Mouse (Mus musculus): ENCODE results near the gene Large1.
"Not testable (repeated sequence)": the region's sequence is repeated elsewhere in the genome, so short reads cannot be mapped to it uniquely, and the experiment has no call there.

The Large1 gene

DNA sequence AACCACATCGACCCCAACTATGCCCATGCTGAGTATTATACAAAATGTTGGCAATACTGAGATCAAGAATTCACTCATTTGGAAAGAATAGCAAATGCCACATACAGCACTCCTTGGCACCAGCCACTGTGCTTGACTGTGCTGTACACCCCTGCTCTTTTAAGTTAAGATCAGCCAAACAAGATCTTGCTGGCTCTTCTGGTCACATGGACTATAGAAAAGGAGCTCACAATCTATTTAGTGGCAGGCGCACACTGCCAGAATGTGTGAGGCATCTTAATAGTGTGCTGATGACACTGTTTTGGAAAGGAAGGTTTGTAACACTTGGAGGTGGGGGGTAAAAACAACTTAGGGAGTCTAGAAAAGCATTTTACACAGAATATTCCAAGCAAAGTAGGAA lies 337.0 kb downstream of the Large1 start:
- no peak for DNase-seq (ENCODE audit: low spot score in 2 of 2)

DNA sequence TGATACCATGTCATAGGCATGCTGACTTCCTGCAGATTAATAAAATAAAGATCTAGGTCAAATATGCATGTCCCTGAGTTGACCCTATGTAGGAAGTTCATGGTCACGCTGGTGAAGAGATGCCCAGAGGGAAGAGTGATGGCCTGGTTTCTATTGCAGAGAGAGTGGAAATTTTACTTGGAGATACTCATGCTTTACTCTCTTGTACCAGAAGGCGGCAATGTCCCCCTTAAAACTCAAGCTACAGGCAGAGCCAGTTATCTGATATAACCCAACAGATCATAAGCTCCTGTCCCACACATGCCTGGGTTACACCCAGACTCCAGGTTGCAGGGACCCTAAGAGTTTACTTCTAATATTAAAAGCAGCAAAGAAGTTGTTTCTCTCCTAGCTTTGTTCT lies 345.9 kb downstream of the Large1 start:
- DNase-seq (ENCODE audit: low spot score in 2 of 2): no peak

DNA sequence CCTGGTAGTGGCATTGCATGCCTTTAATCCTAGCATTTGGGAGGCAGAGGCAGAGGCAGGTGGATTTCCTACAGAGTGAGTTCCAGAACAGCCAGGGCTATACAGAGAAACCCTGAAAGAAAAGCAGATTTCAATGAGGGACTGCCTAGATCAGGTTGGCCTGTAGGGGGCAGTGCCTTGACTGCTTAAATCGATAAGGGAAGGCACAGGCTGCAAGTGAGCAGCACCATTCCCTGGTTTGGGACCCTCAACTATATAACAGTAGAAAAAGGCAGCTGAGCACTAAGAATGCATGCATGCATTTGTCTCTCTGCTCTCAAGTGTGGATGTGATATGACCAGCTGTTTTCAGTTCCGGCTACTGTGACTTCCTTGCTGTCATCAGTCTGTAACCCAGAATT lies 349.5 kb downstream of the Large1 start:
- no peak for DNase-seq (ENCODE audit: low spot score in 2 of 2)

DNA sequence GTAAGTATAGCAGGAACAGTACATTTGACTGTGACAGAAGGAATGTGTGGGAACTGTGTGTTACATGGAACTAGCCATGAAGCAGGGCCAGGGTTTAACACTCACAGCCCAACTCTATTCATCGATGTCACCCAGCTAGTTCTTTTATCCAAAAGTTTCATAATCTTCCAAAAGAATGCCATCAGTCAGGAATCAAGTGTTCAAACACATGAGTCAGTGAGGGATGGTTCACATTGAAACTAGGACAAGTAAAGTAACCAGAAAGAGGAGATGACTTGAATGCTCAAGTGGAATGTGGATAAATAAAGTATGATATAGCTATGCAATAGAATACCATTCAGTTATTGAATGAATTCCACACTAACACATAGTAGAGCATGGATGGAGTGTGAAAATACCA lies 359.5 kb downstream of the Large1 start:
- DNase-seq (ENCODE audit: low spot score in 2 of 2): no peak

DNA sequence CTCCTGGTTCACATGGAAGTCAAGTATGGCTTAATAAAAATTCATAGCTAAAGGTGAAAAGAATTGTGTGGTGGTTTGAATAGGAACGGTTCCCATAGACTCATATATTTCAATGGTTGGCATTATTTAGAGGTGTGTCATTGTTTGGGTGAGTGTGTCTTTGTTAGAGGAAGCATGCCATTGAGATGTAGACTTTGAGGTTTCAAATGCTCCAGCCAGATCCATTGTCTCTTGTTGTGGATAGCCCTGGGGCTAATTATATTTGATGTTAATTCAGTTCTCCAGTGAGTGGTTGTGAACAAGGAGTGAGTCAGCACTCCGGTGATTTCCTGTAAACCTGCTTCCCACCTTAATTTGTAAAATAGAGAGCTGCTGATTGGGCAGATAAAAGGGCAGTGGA lies 362.9 kb downstream of the Large1 start:
- no peak for DNase-seq (ENCODE audit: low spot score in 2 of 2)

DNA sequence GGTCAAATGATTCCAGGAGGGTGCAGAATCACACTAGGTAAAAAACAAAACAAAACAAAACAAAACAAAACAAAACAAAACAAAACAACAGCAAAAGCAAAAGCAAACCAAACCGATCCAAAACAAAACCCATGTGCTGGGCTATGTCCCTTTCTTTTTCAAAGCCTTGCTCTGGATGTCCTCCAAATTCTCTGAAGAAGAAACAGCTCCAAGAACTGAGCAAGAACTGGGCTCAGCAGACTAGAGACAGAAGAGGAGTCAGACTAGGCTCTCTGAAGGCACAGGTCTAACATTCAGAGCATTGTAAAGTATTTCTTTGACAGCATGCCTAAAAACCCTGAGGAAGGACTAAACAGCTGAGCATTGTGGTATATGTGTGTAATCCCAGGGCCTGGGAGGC lies 370.5 kb downstream of the Large1 start:
- DNase-seq (ENCODE audit: low spot score in 2 of 2): no peak

DNA sequence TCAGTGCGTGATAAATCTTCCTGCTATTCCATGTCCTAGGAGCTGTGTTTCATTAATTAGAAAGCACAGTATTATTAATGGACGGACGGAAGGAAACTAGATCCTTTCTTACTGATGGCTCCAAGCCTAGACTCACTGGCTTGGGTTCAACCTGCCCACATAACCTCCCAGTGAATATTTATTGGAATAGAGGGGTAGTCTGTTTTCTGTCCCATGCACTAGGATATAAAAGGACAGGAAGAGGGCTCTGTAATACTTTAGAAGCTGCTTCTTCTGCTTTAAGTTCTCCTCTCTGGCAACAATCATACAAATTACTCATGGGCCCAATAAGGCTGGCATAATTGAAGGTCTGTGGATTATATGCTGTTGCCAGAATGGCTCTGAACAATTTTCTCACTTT lies 398.3 kb downstream of the Large1 start:
- DNase-seq (ENCODE audit: low spot score in 2 of 2): no peak

DNA sequence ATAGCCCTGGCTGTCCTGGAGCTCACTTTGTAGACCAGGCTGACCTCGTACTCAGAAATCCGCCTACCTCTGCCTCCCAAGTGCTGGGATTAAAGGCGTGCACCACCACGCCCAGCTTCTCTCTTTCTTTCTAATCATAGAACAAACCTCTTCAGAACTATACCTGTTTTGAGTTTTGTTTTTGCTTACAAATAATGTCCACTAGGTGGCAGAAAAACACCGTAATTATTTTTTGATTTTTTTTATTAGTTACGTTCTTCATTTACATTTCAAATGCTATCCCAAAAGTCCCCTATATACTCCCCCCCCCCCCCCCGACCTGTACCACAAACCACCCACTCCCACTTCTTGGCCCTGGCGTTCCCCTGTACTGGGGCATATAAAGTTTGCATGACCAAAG lies 411.9 kb downstream of the Large1 start:
- not testable (repeated sequence) for DNase-seq (ENCODE audit: low spot score in 2 of 2)

DNA sequence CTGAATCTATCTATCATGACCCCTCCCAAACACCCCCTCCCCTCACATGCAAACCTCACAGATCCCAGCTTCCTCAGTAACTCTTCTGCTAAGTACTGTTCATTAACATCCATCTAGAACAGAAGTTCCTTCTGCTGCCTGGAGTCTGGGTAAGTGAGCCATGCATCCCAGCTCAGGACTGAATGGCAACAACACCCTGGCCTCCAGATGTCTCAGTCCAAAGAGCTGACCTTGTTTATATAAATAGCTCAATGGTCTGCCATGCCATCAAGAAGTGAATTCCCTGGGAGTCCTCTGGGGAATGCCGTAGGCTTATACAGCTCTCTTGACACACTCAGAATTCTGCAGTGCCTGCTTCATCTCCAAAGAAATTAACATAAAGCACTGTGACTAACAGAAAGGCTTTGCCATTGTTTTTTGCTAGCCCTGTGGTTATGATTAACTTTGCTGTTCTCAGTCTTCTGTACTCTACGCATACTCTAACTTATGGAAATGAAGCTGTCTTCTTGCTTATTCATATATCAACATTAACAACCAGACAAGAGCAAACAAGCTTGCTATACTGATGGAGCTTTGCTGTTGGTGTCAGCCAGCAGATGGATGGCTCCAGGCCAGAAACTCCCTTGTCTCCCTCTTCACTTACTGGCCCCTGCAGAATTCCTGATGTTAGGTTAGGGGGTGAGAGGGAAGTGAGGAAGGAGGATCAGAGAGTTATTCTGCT lies 434.0 kb downstream of the Large1 start:
- DNase-seq (ENCODE audit: low spot score in 2 of 2): no peak

DNA sequence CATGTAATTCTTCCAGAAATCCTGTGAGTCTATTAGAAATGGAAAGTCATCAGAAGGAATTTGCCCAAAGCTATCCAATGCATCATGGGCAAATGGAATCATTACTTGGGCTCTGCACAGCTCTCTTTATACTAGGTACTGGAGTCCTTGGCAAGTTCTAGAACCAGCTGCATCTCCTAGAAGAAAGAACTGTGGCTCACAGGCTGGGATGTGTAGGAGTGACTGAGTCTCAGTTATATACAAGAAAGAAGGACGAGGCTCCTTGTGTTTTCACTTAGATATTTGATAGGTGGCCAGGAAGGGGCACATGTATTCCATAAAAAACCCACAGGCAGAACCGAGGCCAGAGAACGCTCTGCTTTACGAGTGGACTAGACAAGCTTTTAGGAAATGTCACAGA lies 447.8 kb downstream of the Large1 start:
- no peak for DNase-seq (ENCODE audit: low spot score in 2 of 2)

DNA sequence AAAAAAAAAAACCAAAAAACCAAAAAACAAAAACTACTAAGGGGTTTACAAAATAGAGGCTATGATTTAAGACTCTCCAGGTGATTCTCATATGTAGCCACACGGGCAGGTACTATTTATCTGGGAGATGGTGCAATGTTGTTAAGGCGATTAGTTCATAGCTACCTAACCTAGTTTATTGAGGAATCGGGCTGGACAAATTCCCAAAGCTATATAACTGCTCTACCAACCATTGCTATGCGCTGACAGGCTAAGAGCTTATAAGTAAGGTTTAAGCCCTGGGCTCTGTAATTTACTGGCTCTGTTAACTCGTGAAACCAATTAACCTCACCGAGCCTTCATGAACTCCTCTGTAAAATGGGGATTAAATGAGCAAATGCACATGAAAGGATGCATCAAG lies 451.7 kb downstream of the Large1 start:
- no peak for DNase-seq (ENCODE audit: low spot score in 2 of 2)

DNA sequence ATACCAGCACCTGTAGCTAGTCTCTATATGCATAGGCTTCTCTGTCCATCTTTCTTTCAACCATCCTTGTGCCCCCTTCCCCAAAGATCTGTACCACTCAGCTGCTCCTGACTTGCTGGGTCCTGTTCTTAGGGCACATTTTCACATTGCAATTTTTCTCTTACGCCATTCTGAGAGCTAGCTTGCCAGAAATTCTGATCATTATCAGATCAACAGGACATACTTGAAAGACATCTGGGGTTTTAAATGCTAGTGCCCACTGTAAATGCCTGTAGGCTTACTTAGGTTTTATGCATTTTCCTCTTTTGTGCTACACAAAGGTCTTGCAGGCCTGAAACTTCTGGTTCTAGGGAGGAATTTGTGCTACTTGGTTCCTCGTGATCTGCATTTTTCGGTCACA lies 454.0 kb downstream of the Large1 start:
- no peak for DNase-seq (ENCODE audit: low spot score in 2 of 2)

DNA sequence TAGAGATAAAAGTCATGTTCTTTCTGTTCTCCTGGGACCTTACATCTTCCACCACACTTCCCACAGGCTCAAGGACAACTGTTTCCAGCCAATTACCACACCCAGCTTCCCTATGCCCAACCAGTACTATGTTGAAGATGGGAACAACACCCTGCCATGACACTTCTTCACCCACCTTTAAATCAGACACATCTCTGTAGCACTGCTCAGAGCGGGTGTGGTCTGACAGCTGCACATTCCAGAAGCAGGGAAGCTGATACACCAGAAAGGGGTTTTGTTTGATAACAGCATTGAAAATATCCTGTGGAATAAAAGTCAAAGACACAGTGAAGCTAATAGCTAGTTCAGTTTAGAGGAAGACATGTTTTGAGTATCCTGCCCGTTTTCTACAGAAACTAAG lies 470.3 kb downstream of the Large1 start:
- no peak for DNase-seq (ENCODE audit: low spot score in 2 of 2)

DNA sequence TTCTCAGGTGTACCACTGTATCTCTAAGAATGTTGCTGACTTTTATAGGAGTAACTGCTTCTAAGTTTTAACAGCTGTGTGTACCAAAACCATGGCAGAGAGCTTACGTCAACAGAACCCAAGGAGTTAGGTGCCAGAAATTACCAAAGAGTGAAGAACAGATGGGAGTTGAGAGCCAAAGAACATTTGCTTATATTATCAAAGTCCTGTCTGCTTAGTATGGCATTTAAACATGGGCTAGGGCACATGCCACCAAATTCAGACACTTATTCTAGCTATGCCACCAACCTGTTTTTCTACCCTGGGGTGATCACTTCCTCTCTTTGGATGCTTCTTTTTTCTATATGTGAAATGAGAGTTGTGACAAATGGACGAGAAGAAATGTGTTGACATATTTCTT lies 479.9 kb downstream of the Large1 start:
- no peak for DNase-seq (ENCODE audit: low spot score in 2 of 2)

DNA sequence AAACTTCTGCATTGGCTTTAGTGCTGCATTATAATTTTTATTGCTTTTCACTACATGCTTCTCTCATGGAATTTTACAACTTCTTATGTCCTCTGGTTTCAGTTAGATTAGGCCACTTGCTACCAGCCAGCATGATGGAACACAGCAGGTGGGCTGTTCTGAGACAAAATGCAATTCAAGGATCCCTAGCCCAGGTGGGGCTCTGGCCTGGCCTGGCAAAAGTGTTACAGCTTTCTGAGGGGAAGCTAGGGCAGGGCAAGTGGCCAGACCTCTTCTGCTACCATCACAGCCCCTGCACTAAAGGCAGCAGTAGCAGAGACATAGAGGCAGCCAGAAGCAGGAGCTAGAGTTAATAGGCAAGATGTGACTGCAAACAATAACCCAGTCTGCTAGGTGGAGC lies 506.5 kb downstream of the Large1 start:
- no peak for DNase-seq (ENCODE audit: low spot score in 2 of 2)

DNA sequence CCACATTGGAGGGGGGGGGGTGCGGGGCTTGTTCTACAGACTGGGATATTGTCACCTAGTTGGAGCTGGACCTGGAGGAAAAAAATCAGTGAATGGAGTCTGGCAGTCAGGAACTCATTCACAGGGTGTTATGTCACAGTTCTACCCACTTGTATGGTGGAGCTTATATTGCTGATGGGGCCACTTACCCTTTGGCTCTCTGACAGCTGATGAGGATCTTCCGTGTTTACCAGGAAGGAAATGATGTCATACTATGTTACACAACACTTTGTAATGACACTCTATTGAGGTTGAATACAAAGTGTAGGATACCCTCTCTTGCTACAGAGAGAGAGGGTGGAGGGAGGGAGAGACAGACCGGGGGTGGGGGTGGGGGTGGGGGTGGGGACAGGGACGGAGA lies 517.5 kb downstream of the Large1 start:
- DNase-seq (ENCODE audit: low spot score in 2 of 2): no peak

DNA sequence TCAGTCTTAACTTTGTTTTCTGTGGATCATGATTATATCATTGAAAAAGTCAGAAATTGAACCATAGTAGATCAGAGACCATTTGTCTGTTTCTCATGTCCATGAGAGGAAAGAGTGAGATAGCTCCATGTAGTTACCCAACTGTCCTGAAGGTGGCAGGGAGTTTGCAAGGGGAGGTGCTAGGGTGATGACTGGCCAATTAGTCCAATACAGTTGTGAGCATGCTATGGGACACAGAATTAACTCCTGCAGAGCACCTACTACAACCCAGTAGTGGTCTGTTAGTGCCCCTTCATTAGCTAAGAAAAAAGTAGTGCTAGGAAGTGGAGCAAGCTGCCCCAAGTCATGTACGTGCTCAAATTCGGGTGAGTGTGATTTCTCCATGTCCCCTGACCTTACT lies 520.2 kb downstream of the Large1 start:
- DNase-seq (ENCODE audit: low spot score in 2 of 2): no peak

DNA sequence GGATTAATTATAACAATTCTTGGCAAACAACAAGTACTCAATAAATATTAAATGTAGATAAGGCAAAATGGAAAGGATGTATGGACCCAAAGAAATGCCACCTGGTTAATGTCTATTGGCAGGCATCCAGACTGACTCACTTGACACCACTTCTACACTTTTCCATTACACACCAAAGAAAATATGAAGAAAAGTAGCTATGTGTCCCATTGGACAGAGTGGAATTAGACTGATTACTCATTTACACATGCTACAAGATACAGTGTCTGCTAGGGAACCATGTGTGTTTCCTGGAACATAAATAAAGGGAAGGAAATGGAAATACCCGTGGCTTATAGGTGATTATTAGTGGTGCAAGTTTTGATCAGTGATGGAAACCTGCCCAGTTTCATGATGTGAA lies 521.0 kb downstream of the Large1 start:
- no peak for DNase-seq (ENCODE audit: low spot score in 2 of 2)

DNA sequence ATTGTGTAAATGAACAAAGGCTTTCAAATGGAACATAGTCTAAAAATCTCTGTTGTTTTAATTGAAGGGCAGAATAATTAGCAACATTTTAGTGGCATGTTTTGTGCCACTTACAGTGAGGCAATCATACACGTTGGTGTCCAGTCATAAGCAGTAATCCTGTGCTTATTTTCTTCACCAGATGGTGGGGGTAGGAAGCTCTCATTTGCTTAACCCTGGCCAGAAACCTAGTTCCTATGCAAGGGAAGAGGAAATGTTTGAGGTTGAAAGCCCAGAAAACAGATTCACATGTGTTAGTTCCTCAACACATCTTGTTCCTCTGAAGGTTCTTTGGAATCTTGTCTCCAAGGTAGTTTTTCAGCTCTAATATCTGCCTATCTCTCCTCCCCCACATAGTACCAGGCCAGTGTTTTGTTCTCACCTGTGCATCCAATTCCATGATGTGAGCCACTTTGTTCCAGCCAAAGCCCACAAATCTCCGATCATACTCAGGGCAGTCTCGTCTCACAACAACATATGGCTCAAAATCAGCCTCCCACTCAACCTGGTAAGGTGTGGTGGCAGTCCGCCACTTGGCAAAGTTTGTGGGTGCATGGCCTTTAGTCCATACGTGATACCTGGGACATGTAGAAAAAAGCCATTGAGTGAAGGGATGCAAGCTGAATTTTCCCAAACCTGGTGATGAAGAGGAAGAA lies 535.5 kb downstream of the Large1 start:
- DNase-seq (ENCODE audit: low spot score in 2 of 2): no peak

DNA sequence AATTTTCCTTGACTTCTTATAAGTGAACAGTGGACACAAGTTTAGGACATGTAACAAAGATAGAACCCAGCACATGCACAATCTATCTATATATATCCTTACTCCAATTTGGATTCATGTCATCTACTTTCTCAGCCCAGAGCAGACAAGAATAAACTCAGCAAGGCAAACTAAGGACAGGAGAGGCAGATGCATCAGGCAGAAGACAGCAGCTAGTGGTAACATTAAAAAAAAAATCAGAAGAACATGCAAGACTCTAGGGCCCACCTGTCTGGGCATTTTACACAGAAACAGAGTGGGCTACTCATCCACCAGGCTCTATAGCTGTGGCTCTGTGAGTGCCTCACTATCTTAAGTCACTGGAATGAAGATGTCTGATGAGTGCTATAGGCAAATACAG lies 536.7 kb downstream of the Large1 start:
- DNase-seq (ENCODE audit: low spot score in 2 of 2): no peak

DNA sequence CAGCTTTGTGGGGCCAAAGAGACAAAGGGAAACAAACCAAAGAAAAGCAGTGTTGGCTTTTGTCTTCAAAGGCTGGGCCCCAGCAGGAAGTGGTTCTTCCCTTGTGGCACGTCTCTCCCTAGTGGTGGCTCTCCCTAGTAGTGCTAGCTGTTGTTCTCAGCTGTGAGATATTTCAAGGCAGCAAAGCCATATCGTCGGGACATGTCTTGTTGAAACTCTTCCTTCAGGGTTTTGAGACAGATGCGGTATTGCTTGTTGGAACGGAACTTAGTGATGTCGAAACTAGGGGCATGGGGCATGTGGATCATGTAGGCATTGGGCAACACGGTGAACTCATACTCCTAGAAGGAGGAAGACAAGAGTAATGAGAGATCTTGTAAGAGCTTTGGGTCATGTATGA lies 537.7 kb downstream of the Large1 start:
- no peak for DNase-seq (ENCODE audit: low spot score in 2 of 2)

DNA sequence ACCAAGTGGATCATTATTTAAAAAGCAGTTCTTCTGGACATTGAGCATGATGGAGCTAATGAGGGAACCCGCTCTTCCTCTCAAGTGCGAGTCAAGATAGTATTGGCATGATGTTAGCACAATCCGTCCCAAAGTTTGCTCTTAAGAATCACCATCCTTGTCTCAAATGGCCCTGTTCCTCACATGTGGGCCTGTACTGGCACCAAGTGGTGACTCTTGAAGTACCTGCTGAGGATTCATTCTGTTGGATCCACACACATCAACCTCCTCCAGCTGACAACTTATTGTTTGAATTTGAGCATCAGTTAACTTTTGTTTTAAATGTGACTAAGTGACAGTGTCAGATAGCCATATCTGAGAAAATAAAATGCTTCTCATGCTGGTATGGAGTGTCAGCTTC lies 540.6 kb downstream of the Large1 start:
- DNase-seq (ENCODE audit: low spot score in 2 of 2): no peak

DNA sequence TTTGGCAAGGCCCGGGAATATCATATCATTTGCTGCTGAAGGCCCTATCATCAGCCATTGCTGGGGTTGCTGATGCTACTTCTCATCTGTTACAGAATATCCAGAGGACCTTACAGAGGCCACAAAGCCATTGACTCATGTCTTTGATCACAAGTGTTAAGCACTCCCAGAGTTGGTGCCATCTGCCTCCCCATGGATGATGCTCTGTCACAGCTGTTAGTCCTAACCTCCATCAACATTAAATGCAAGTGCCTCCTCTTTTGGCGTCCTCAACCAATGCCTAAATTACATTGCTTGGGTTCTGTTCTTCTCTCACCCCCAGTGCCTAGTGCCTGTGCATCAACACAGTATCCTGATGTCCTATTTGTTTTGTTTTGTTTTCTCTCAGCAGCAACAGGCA lies 551.8 kb downstream of the Large1 start:
- no peak for DNase-seq (ENCODE audit: low spot score in 2 of 2)

DNA sequence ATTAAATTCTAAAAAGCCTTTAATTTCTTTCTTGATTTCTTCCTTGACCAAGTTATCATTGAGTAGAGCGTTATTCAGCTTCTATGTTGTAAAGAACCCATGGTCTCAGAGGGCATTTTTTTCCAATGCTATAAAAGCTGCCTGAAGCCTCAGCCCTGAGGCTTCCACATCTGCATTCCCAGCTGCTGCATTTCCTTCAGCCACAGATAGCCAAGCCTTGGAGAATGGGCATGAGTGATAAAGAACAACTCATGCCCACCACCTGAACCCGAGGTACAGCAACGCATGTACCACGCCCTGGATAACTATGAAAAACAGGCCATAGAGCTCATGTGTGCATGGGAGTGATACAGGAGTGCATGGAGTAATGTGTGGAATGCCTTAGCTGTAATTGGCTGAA lies 572.7 kb downstream of the Large1 start:
- no peak for DNase-seq (ENCODE audit: low spot score in 2 of 2)
